Mouse (Mus musculus): Measurements from ENCODE around the gene Git2.

- TF ChIP-seq CTCF (IDR thresholded peaks at IDR 0.05; ENCODE audit: borderline replicate concordance, control insufficient read depth, extremely low read depth, insufficient read depth, low read length, poor library complexity) (no peak), POLR2A (IDR thresholded peaks at IDR 0.05; ENCODE audit: control insufficient read depth, extremely low read depth, insufficient read depth, low read length, poor library complexity) (no peak)
Measured at GRCm38 (mm10) chr5:114806636-114807035, 31.3 kb upstream of the Git2 start.

All from thymus, adult 2 months (tissue).